Mouse (Mus musculus): ENCODE measurements around the gene Olfr434. TPM values are rescaled to one million over a fixed set of nuclear protein-coding genes. Genes with fewer than 3 reads are reported as not detected.
"Not testable (repeated sequence)": the region's sequence is repeated elsewhere in the genome, so short reads cannot be mapped to it uniquely, and the experiment has no call there.

Olfr434 gene
- not detected for total RNA-seq (2021)
- long read RNA-seq, experiment 1, result 0 reads
- long read RNA-seq, experiment 2, result 0 reads

DNA sequence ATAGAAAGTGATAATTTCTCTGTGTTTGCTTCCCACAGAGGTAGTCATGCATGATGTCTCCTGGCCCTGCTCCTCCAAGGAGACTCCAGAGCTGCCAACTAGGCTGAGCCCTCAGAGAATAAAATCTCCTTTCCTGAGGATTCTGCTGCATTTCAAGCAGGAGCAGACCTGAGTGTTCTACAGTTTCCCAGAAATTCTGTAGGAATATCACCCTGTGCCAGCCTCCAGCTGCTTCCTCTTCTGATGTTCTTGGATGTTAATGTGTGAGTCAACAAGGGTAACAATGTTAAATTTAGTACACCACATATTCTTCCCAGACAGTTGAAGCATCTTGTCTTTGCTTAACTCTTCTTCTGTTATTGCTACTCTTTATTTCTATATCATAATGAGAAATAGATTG is at the start of gene Olfr434:
Olfr434 (plus strand) TSS at position 149 of the 400 bp plus-strand sequence.
- not testable (repeated sequence) for DNase-seq (ENCODE audit: low spot score in 2 of 2)

DNA sequence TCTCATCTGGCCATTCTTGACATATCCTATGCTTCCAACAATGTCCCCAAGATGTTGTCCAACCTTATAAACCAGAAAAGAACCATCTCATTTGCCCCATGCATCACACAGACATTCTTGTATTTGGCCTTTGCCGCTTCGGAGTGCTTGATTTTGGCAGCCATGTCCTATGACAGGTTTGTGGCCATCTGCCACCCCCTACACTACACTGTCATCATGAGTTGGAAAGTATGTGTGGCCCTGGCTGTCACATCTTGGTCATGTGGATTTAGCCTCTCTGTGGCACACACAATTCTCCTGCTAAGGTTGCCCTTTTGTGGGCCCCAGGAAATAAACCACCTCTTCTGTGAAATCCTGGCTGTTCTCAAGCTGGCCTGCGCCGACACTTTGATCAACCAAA is 45.6 kb upstream of the Olfr434 start:
- DNase-seq (ENCODE audit: low spot score in 2 of 2), result no peak

DNA sequence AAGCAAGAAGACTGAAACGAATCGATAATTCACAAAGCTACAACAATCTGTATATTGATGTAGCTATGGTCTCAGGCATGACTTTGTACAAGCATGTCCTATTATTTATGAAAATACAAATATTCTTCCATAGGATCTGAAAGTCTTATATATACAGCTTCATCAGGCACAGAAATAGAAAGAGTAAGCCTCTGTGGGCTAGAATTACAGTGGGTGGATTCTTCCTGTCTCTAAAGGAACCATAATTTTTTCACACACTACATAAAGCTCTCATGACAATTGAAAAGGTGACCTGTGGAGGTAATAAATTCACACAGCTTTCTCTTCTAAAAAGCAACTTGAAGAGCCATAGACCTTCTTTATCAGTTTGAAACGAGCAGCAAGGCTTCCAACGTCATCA is 41.0 kb upstream of the Olfr434 start, which contains the start of gene Olfr13:
Olfr13 (plus strand) TSS at position 301 of the 400 bp plus-strand sequence.
- DNase-seq (ENCODE audit: low spot score in 2 of 2), result no peak

DNA sequence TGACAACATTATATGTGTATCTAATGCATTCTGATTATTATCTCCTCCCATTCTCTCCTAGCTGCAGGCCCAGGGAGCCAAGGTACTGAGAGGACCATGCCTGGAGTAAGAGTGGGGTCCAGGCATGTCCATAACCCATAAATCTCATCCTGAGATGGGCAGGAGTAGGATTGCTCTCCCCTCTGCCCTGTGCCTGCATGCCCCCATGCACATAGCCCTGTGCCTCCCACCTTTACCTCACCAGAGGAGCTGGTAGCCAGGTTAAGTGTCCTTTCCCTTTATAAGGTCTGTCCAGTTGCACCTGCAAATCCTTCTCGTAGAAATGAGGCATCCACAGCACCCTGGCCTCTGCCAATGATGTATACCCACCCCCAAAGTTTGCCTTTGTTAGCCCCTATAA is 34.7 kb upstream of the Olfr434 start:
- no peak for DNase-seq (ENCODE audit: low spot score in 2 of 2)

DNA sequence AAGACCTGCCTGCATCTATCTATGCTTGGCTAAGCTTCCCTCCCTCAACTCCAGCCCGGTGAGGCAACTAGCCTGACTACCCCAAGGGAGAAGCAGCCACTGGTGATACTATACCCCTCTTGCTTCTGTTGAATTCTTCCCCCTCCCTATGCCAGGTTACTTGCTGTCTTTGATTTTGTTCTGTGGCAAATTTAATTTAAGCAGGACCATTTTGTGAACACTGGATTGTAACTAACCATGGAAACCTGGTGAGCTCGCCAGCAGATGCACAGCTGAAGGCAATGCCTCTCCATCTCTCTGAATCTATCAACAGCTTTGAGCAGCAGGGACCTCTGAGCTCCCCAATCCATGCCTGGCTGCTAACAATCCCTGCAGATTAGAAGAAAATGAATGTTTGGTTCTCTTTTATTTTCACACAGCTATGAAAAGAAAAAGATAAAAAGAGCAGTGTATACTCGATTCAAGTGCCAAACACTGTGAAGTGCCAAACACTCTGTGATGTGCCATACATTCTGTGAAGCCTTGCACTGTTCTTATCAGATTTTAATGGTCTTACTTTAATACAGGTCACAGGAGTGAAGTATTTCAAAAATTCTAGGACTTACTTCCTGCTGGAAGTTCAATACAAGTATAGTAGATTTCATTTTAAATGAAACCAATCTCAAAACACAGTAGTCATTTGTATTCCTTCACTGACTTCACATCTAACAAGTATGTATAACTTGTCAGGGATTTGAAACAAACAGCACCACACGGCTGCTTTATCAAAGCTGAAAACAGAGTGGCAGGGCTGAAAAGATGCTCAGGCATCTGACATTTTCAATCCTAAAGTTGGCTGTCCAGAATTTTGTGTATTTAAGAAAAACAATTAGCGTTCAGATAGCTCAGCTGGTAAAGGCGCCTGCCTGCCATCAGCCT is 34.0 kb upstream of the Olfr434 start:
- no peak for DNase-seq (ENCODE audit: low spot score in 2 of 2)

DNA sequence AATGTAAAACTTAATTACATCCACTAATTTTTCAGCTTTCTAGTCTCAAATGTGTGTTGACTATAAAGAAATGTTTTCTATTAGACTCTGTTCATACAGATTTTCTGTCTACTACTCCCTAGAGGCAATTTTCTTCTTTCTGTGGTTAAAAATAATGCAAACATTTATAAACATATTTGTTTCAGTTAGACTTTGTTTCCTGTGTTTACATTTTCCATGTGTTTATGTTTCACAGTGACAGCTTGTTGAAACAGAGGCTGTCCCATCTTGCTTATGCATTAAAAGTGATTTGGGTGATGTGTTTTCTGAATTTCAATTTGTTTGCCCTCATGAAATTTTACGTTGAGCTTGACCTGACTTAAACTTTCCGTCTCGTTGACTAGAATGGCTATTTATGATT is 21.8 kb upstream of the Olfr434 start:
- no peak for DNase-seq (ENCODE audit: low spot score in 2 of 2)

DNA sequence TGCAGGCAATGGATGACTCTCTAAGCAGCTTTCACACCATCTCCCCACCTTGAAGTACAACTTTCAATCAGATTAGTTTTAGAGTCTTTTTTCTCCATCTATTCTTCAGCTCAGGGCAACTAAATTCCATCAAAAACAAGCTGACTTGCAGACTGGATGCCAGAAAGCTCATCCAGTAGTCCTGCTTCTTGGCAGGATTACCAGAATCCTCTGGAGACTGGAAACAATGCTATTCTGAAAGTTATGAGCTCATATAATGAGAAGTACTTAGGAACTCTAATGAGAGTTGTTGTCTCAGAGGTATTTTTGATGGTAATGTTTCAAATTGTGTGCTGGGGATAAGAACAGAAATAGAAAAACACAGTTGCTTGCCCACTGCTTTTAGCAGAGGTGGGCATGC is 16.0 kb upstream of the Olfr434 start, which contains the start of gene Olfr435:
Olfr435 (plus strand) TSS at position 366 of the 400 bp plus-strand sequence.
- no peak for DNase-seq (ENCODE audit: low spot score in 2 of 2)

DNA sequence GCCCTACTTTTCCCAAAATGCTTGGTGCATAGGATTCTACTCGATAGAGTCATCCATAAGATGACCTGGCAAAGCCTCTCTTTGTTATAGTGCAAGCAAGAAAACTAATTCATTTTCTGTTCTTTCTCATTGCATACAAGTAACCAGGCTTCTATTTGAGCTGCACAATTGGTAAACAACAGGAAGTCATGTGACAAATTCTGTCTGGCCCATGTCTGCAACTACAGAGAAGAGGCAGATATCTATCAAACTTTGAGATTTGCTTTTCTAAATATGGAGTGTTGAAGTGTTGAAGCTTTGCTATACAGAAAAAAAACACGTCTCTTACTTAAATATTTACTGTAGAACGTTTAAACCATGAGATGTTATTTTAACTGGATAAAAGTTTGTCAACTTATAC is 14.7 kb upstream of the Olfr434 start:
- DNase-seq (ENCODE audit: low spot score in 2 of 2), result no peak

DNA sequence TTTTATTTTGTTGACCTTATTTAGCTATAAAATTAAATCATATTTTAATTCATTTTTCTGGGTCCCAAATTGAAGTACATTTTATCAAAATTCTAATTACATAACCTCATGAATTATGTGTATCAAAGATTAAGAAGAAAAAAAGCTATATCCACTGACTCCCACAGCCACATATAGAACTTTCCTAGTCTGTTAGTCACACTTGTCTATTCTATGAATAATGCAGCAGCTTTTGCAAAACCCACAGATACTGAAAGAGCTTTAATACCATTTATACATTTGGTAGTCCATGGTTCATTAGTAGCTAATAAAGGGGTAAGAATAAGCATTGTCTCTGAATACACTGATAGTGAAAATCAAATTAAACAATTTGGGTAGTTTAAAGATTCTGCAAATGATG is 10.0 kb upstream of the Olfr434 start:
- DNase-seq (ENCODE audit: low spot score in 2 of 2), result no peak

DNA sequence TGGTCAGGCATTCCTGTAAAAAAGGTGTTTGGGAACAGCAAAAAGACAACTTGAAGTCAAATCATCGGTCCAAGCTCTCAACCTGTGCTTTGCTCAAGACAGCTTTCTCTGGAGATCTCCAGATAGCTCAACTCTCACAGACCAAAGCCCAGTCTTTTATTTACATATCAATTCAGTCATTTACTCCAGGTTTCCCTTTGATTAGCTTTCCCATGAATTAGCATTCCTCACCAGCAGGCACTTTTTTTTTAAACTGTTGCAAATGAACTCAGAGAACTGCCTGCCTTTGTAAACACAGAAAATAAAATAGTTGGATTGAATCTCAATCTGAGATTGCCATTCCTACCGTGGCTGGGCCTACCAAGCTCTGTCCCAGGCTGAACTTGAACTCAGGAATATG is 7.5 kb upstream of the Olfr434 start:
- DNase-seq (ENCODE audit: low spot score in 2 of 2), result no peak

DNA sequence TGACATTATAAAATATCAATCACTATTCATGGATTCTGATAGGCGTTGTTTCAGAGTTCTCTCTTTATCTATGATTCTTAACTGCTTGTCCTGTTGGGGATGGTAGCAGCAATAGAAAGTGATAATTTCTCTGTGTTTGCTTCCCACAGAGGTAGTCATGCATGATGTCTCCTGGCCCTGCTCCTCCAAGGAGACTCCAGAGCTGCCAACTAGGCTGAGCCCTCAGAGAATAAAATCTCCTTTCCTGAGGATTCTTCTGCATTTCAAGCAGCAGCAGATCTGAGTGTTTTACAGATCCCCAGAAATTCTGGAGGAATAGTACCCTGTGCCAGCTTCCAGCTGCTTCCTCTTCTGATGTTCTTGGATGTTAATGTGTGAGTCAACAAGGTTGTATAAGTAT is 18.4 kb downstream of the Olfr434 start, which contains the start of gene Olfr47:
Olfr47 (plus strand) TSS at position 275 of the 400 bp plus-strand sequence.
- not testable (repeated sequence) for DNase-seq (ENCODE audit: low spot score in 2 of 2)

DNA sequence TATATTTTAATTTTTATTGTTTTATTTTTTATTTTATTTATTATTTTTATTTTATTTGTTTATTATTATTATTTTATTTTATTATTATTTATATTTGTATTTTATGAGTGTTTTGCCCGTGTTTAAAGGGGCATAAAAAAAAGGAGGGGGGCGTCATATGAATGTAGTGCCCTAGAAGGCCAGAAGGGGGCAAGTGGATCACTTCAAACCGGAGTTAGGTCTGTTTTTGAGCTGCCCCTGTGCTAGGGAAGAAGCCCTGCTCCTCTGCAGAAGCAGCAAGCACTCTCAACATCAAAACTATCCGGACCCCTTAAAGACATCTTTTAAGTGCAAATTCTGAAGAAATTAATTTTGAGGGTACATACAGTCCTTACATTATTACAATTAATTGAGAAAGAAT is 29.2 kb downstream of the Olfr434 start:
- no peak for DNase-seq (ENCODE audit: low spot score in 2 of 2)

DNA sequence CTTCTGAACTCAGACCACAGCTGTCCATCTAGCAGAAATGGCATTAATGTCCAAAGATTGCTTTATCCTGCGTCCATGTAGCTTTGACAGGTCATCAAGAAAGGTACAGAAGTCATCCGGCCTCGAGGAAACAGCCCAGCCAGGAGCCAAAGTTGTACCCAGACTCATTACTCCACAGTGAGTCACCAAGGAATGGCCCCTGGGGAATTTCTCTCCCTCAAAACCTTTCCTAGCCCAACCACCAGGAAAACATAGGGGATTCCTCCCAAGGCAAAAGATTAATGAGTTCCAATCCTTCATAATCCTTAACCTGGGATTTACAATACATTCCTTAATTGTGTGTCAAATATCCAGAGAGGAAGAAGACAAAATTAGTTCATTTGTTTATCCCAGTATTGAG is 34.6 kb downstream of the Olfr434 start:
- no peak for DNase-seq (ENCODE audit: low spot score in 2 of 2)

DNA sequence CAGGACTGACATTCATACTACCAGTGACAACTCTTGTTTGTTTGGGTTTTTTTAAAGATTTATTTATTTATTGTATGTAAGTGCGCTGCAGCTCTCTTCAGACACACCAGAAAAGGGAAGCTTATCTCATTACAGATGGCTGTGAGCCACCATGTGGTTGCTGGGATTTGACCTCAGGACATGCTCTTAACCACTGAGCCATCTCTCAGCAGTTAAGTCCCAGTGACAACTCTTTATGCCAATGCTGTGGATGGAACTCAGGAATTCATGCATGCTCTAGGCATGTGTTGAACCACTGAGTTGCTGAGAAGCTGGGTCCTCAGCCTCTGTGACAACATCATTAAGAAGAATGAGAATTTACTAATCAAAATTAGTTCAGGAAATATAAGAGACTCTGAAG is 40.2 kb downstream of the Olfr434 start:
- no peak for DNase-seq (ENCODE audit: low spot score in 2 of 2)

DNA sequence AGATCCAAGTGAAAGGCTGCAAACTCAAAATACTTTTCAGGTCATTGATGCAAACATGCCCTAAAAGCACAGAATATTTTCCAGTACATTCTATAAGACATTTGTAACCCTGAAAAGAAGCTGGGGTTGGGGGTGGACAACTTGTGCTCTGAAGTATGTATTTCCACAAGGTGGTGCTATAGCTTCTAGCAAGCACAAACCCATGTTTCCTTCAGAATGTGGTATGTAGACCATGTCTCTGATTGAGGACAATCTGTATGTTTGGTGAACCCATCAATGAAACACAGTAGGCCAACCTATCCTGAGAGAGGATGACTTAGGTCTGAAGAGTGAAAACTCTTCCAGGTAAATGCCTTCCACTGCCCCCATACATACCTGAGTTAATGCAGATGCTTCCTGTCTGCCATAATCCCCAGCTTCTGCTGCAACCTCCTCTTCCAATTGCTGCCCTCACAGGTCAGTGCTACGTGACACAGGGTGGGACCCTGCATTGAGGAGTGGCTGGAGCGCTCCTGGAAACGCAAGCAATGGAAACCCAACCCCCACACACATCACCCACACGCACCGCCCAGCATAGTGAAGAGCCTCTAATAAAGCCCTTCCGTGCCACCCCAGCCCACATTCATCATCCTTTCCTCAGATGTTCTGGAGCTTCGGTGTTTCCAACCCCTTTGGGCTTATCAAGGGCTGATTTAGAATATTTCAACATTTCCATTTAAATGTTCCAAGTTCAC is 41.5 kb downstream of the Olfr434 start:
- no peak for DNase-seq (ENCODE audit: low spot score in 2 of 2)

DNA sequence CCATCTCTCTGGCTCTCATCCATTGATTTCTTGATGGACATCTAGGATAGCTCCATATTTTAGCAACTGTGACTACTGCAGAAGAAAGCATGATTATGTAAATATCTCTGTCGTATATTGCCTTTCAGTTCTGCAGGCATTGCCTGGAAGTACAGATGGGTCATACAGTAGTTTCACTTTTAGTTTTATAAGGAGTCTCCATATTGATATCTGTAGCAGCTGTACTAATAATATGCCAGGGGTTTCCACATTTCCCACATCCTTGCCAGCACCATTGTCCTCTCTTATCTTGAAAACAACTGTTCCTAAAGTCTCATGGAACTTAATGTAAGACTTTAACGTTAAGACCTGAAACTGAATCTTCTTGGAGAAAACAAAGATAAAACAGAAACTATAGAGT is 47.9 kb downstream of the Olfr434 start:
- DNase-seq (ENCODE audit: low spot score in 2 of 2), result no peak

DNA sequence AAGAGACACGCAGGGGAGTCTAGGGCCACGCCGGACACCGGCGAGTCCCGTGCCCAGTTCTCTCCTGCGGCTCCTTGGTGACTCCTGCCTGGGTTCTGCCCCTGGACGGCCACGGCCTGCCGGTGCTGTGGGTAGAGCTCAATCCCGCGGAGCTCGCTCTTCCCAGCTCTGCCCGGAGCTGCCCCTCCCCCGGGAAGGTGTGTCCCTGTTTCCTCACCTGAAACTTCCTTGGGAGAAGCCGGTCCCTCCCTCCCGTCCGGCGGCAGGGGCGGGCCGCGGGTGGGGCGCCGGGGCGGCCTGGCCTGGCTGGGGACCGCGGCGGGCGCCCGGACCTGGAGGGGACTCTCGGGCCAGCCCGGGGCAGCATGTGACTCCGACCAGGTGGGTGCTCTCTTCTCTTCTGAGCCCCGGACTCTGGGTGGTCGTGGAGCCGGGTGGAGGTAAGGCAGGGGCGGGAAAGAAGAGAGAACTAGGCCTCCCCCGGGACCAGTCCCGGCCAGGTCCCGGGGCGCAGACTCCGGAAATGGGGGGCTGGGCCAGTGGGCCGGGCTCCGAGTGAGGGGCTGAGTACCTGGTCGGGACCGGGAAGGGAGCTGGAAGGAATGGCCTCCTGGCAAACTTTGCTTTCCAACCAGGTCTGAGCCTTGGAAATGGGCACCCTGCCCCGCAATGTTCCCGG is 52.7 kb downstream of the Olfr434 start, which contains the start of gene Arhgef5:
Arhgef5 (plus strand) TSS at position 220 of the 679 bp plus-strand sequence.
- DNase-seq (ENCODE audit: low spot score in 2 of 2), result peak; percentile 9 to 15

DNA sequence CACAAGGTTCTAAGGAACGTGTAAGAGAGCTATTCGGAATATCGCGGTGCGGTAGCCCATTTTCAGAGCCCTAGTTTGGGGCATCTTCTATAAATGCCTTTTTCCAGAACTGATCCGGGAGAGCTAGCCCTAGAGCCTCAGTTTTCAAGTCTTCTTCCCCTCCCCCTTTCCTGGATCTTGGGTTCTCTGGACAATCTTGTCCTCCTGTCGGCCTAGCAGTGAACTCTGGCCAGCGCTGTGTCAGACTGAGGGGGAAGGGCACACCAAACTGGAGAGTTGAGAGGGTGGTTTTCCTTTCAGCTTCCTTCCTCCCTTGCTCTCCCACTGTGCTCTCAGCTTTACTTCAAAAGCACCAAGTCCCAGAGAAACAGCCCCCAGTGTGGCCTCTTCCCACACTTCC is 53.5 kb downstream of the Olfr434 start:
- DNase-seq (ENCODE audit: low spot score in 2 of 2), result no peak
